Mouse (Mus musculus): ENCODE results near the gene H2-M5. TPM values are rescaled to one million over a fixed set of nuclear protein-coding genes. Genes with fewer than 3 reads are reported as not detected.

H2-M5 gene
- total RNA-seq, 2 experiments from 2014 or later, result not detected

DNA sequence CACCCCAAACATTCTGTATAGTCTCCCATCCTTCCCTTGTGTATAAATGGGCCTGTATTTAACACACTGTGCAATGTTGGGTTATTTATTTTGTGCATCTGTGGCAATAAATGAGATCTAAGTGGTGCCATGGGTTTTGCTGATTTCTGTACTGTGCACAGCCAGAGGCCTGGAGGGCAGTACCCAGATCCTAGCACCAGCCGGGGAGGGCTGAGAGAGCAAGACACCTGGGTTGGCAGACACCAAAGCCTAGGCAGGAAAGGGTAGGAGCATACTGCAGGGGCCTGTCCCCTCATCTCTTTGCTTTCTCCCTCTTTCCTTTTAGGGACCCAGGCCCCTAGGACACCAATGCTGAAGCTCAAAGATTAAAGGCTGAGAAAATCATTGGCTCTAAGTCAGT lies 41.1 kb downstream of the H2-M5 start:
- DNase-seq, result no peak

DNA sequence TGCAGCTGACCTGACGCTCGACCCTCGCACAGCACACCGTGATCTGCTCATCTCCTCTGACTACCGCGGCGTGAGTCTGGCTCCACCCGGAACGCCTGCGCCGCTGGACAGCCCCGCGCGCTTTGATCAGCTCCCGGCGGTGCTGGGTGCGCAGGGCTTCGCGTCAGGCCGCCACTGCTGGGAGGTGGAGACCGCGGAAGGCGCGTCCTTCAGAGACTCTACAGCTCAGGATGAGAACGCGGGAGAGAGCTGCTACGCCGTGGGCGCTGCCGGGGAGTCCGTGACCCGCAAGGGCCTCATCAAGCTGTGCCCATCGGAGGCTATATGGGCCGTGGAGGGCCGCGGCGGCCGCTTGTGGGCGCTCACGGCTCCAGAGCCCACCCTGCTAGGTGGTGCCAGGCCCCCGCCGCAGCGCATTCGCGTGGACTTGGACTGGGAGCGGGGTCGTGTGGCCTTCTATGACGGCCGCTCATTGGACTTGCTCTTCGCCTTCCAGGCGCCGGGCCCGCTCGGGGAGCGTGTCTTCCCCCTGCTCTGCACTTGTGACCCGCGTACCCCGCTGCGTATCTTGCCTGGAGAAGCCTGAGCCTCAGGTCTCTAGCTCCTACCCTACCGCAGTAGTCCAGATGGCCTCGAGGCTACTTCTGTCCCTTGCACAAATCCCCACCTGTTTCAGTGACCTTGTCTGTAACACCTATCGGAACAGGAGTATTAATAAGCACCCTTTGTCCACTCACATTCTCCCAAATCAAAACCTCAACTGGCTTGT lies 42.1 kb downstream of the H2-M5 start:
- peak; percentile 81 to 82 for DNase-seq

DNA sequence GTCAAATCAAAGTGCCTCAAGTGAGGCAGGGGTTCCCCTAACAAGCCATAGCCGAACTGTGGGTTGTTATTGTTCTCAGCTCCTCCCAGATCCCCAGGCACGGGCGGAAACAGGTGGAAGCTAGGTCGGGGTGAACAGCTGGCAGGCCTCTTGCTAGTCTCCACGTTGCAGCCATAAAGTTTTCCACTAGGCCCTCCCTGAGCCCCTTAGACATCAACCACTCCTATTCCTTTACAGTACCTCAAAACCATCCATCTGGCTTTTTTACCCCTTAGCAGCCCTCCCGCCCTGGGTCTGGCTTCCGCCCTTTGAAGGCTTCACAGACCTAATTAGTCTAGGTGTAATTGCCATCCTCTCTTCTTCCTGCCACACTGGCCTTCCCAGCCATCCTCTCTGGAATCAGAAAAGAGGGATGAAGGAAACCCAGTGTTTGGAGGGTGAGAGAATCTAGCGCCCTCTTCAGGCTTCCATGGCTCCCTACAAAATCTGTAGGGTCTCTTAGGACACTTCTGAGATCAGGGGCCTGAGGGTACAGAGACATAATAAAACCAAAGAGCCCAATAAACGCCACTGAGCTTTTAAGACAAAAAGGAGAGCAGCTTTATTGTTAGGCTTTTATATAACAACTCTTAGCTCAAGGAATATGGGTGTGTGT lies 45.1 kb downstream of the H2-M5 start:
- DNase-seq, result no peak

DNA sequence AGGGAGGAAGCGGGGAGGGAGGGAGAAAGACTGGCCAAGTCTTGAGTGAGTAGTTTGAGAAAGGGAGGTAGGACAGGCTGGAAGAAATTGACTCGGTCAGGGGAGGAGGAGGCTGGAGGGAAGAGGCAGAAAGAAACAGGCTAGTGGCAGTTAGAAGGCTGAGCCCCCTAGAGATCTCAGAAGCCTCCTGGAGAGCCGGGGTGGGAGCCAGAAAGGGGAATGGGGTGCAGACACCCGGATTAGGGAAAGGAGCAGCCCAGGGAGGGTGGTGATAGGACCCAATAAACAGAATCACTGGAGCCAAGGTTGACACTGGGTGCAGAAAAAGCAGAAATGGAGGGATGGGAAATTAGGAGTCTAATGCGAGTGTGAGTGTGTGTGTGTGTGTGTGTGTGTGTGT lies 45.6 kb downstream of the H2-M5 start:
- no peak for DNase-seq

DNA sequence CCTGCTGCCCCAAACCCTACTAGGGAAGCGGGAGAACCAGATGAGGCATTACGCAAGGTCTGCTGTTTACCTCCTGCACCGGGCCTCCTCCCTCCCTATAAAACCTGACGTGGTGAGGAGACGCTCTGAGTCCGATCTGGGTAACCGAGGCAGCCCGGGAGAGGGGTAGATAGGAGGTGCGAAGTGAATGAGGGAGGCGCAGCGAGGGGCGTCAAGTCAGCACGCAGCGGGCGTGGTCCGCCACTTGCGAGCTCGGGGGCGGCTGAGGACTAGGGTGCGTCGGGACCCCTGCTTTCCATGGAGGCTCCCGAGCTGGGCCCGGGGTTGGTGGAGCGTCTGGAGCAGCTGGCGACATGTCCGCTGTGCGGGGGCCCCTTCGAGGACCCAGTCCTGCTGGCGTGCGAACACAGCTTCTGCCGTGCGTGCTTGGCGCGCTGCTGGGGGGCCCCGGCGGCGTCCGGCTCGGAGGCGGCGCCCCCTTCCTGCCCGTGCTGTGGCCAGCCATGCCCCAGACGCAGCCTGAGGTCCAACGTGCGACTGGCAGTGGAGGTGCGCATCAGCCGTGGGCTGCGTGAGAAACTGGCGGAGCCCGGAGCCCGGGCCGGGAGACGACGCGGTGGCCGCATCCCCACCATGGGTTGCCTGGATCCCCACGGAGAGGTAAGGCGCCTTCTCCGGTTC lies 46.4 kb downstream of the H2-M5 start, which contains the start of gene Rnf39:
Gene Rnf39 (plus strand): TSS at position 128 of the 681 bp plus-strand sequence.
- DNase-seq, result no peak

DNA sequence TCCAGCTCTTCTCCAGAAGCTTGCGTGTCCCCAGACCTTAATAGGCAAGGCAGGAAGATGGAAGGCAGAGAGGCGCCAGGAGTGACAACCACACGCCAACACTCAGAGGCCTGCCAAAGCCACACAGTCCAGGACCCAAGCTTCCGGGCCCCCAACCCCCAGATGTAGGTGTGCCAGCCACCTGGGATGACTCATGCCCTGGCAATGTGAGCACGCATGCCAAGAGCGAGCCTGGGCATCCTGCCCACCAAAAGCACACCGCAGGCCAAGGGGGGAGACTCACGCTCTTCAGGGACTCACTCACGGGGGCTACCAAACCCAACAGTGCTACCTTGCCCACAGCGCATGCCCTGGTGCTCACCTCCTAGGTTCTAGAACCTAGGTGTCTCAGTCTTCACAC lies 46.9 kb downstream of the H2-M5 start:
- peak; percentile 20 to 58 for DNase-seq

DNA sequence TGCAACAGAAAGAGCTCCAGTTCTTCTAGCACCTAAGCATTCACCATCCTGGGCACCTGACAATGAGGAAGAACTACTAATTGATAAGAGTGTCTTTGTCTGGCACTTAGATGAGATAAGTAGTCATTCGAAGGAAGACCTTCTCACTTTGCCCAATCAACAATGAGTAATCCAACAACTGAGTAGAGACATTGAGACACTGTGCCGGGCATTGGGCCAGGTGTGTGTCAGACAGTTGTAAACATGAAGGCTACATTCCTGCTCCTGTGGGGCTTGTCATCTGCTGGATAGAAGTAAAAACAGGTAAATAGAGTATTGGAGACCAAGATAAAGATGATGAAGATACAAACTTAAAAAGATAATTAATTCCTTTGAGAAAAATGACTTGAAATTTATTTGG lies 51.3 kb downstream of the H2-M5 start:
- DNase-seq, result peak; percentile 69 to 89

Other genes starting within 250 kb of the H2-M5 start
- gene H2-M10.5, start 216.6 kb downstream of the H2-M5 start, total RNA-seq (2021), result not detected
- not detected for gene H2-M10.6, start 177.4 kb downstream of the H2-M5 start, total RNA-seq (2021)
- gene Trim26, start 152.4 kb downstream of the H2-M5 start, total RNA-seq (2021), result 10 to 100 TPM; 57.8 to 61.3 TPM
- under 1 TPM in 1 of 2 experiments, not detected in 1; 0.16 TPM for gene Trim15, start 122.3 kb downstream of the H2-M5 start, total RNA-seq (2021)
- under 1 TPM; 0.20 to 0.43 TPM for gene Trim10, start 120.0 kb downstream of the H2-M5 start, total RNA-seq (2021)
- under 1 TPM; 0.23 to 0.40 TPM for gene Trim40, start 99.4 kb downstream of the H2-M5 start, total RNA-seq (2021)
- gene Trim31, start 91.4 kb downstream of the H2-M5 start, total RNA-seq (2021), result not detected
- under 1 TPM in 1 of 2 experiments, not detected in 1; 0.16 TPM for gene Rnf39, start 46.6 kb downstream of the H2-M5 start, total RNA-seq (2021)
- 100 to 1,000 TPM in 1 of 2 experiments, 10 to 100 TPM in 1; 91.8 to 102 TPM for gene Ppp1r11, start 37.8 kb downstream of the H2-M5 start, total RNA-seq (2021)
- gene Znrd1, start 31.0 kb downstream of the H2-M5 start, total RNA-seq (2021), result 10 to 100 TPM; 44.2 to 45.0 TPM
- 10 to 100 TPM in 1 of 2 experiments, 1 to 10 TPM in 1; 9.0 to 13.6 TPM for gene Znrd1as, start 30.9 kb downstream of the H2-M5 start, total RNA-seq (2021)
- not detected for gene 2410137M14Rik, start 8.3 kb downstream of the H2-M5 start, total RNA-seq (2021)
- gene Zfp57, start 11.6 kb upstream of the H2-M5 start, total RNA-seq (2021), result 1 to 10 TPM; 1.5 to 3.3 TPM
- not detected for gene Mog, start 33.9 kb upstream of the H2-M5 start, total RNA-seq (2021)
- 10 to 100 TPM; 23.7 to 26.4 TPM for gene Gabbr1, start 56.4 kb upstream of the H2-M5 start, total RNA-seq (2021)
- gene Olfr90, start 99.0 kb upstream of the H2-M5 start, total RNA-seq (2021), result not detected
- not detected for gene Olfr91, start 108.7 kb upstream of the H2-M5 start, total RNA-seq (2021)
- not detected for gene Olfr92, start 130.6 kb upstream of the H2-M5 start, total RNA-seq (2021)
- not detected for gene Olfr93, start 172.0 kb upstream of the H2-M5 start, total RNA-seq (2021)
- gene Ubd, start 204.4 kb upstream of the H2-M5 start, total RNA-seq (2021), result under 1 TPM in 1 of 2 experiments, not detected in 1; 0.56 TPM
- not detected for gene Olfr94, start 211.5 kb upstream of the H2-M5 start, total RNA-seq (2021)
- not detected for gene Olfr95, start 223.6 kb upstream of the H2-M5 start, total RNA-seq (2021)
- gene Olfr96, start 230.6 kb upstream of the H2-M5 start, total RNA-seq (2021), result not detected
- gene Olfr97, start 247.8 kb upstream of the H2-M5 start, total RNA-seq (2021), result not detected